Mouse (Mus musculus): ENCODE measurements at regions not wholly inside any gene's neighbourhood (a gene's known extent, or its start where the extent isn't known, plus 50 kb on each side); places are given as distances from the start of the nearest gene placed in this dataset.

DNA sequence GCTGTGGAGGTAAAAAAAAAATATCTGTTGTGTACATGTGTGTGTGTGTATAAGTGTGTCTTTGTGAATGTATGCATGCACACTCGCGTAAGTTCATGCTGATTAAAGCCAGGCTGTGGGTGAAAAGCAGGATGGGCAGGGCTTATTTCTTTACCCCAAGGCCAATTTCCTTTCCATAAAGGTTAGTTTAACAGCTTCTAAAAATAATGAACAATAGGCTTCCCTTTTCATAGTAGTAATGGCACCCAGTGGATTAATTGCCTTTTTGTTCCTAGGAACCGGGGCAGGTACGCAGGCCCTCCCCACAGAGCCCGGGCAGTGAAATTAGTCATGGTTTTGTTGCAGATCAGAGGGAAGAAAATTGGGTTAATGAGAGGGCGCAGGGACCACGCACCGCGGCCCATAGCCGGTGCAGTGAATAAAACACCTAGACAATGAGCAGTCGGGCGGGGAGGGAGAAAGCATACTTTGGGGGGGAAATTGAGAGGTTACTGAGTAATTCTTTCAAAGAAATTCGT, 110.1 kb upstream of the Nmur2 start:
- TF ChIP-seq CHD2 (IDR thresholded peaks at IDR 0.05; ENCODE audit: low read length) = no peak
- TF ChIP-seq NELFE (IDR thresholded peaks at IDR 0.05; ENCODE audit: low read depth, low read length) = no peak
- no peak for TF ChIP-seq BHLHE40 (IDR thresholded peaks at IDR 0.05; ENCODE audit: borderline replicate concordance, low read depth, low read length)
- TF ChIP-seq HCFC1 (IDR thresholded peaks at IDR 0.05; ENCODE audit: low read depth, low read length) = no peak
- no peak for TF ChIP-seq KAT2A (conservative IDR thresholded peaks at IDR 0.05; ENCODE audit: low read depth, low read length)
- no peak for TF ChIP-seq ZMIZ1 (IDR thresholded peaks at IDR 0.05; ENCODE audit: low read depth, low read length)
- TF ChIP-seq SIN3A (IDR thresholded peaks at IDR 0.05; ENCODE audit: low read length) = no peak
- TF ChIP-seq GATA1 (IDR thresholded peaks at IDR 0.05; ENCODE audit: low read depth, low read length) = no peak
- TF ChIP-seq USF2 (IDR thresholded peaks at IDR 0.05; ENCODE audit: borderline replicate concordance in 1 of 2, insufficient read depth in 1 of 2, low read depth in 1 of 2, low read length in 2 of 2) = no peak
- no peak for TF ChIP-seq TAL1 (IDR thresholded peaks at IDR 0.05; ENCODE audit: low read length)
- TF ChIP-seq POLR2AphosphoS2 (IDR thresholded peaks at IDR 0.05; ENCODE audit: low read length) = no peak
- no peak for TF ChIP-seq GABPA (IDR thresholded peaks at IDR 0.05; ENCODE audit: low read depth, low read length)
- no peak for TF ChIP-seq USF1 (IDR thresholded peaks at IDR 0.05; ENCODE audit: low read depth, low read length)
- TF ChIP-seq UBTF (IDR thresholded peaks at IDR 0.05; ENCODE audit: borderline replicate concordance, insufficient read depth, low read depth, low read length) = no peak
- no peak for TF ChIP-seq ZNF384 (IDR thresholded peaks at IDR 0.05; ENCODE audit: low read depth, low read length)
- Histone ChIP-seq H3K9me3 (replicated peaks; ENCODE audit: insufficient read depth, low read length) (no peaks in the 10 kb centered on the region), H3K4me3 (ENCODE audit: control insufficient read depth in 1 of 2, insufficient read depth in 1 of 2, low read depth in 2 of 2, low read length in 2 of 2) (no peak overlapping the region), H3K36me3 (ENCODE audit: control insufficient read depth in 1 of 2, insufficient read depth in 2 of 2, low read length in 2 of 2) (no peaks in the 10 kb centered on the region), H3K27me3 (ENCODE audit: control insufficient read depth in 1 of 2, insufficient read depth in 2 of 2, low read length in 2 of 2) (no peaks in the 10 kb centered on the region), H3K9ac (ENCODE audit: control insufficient read depth, low read depth, low read length, poor library complexity, severe bottlenecking) (no peak overlapping the region), H3K4me1 (ENCODE audit: control insufficient read depth in 1 of 2, insufficient read depth in 2 of 2, low read length in 2 of 2) (no peaks in the 10 kb centered on the region), H3K79me2 (ENCODE audit: control insufficient read depth, insufficient read depth, low read length, poor library complexity) (no peaks in the 10 kb centered on the region), H3K27ac (ENCODE audit: control insufficient read depth, low read depth, low read length) (no peak overlapping the region)
- no peak for DNase-seq (ENCODE audit: low read depth, low spot score)

DNA sequence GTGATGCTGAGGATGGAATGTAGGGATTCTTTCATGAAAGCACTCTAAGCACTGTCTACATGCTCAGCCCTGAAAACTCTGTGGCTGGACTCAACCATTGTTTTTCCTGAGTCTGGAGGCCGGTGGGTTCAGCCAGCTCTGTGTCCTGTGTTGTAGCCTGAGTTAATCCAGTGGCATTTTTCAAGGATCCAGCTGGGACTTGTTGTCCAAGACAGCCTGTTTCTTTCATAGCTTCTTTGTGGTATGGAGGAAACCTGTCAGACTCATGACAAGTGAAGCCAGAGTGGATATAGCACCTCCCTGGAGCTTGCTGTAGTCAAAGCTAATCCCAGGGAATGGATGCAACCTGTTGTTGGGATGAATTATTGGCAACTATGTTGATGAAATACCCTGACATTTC, 108.9 kb upstream of the Nmur2 start:
- no peak overlapping the region for H3K9ac ChIP-seq (ENCODE audit: control insufficient read depth, low read depth, low read length, poor library complexity, severe bottlenecking)
- no peak overlapping the region for H3K27ac ChIP-seq (ENCODE audit: control insufficient read depth, low read depth, low read length)
- TF ChIP-seq SIN3A (IDR thresholded peaks at IDR 0.05; ENCODE audit: low read length) (no peak), ZKSCAN1 (IDR thresholded peaks at IDR 0.05; ENCODE audit: low read depth, low read length) (no peak), TCF12 (IDR thresholded peaks at IDR 0.05; ENCODE audit: low read depth, low read length) (no peak), HCFC1 (IDR thresholded peaks at IDR 0.05; ENCODE audit: low read depth, low read length) (no peak), BHLHE40 (IDR thresholded peaks at IDR 0.05; ENCODE audit: borderline replicate concordance, low read depth, low read length) (no peak), UBTF (IDR thresholded peaks at IDR 0.05; ENCODE audit: borderline replicate concordance, insufficient read depth, low read depth, low read length) (no peak), RAD21 (IDR thresholded peaks at IDR 0.05; ENCODE audit: low read depth, low read length) (no peak)
- no peak for DNase-seq (ENCODE audit: low read depth, low spot score)
- H3K36me3 ChIP-seq (ENCODE audit: control insufficient read depth in 1 of 2, insufficient read depth in 2 of 2, low read length in 2 of 2) = no peaks in the 10 kb centered on the region
- H3K4me3 ChIP-seq (ENCODE audit: control insufficient read depth in 1 of 2, insufficient read depth in 1 of 2, low read depth in 2 of 2, low read length in 2 of 2) = no peak overlapping the region
- H3K27me3 ChIP-seq (ENCODE audit: control insufficient read depth in 1 of 2, insufficient read depth in 2 of 2, low read length in 2 of 2) = no peaks in the 10 kb centered on the region
- H3K4me1 ChIP-seq (ENCODE audit: control insufficient read depth in 1 of 2, insufficient read depth in 2 of 2, low read length in 2 of 2) = no peaks in the 10 kb centered on the region
- H3K79me2 ChIP-seq (ENCODE audit: control insufficient read depth, insufficient read depth, low read length, poor library complexity) = no peaks in the 10 kb centered on the region
- no peaks in the 10 kb centered on the region for H3K9me3 ChIP-seq (replicated peaks; ENCODE audit: insufficient read depth, low read length)
